Mouse (Mus musculus) limb, embryonic 12.5 days (tissue): Measurements from ENCODE around the gene Clcn1. TPM values are rescaled to one million over a fixed set of nuclear protein-coding genes. Genes with fewer than 3 reads are reported as not detected.

Experiments
- ATAC-seq: fragments of 200-750 bp; cut with Nextera tagmentation; 2 replicates; pipeline ENCODE4 v1.8.0; 2017; ENCODE audit warnings: low read depth, moderate TSS enrichment; ENCODE audit not compliant: insufficient number of reproducible peaks, insufficient read depth, low FRiP score, low TSS enrichment
- H3K27ac ChIP-seq: fragments of 300-500 bp; sonication (generic); 2 replicates; pipeline ENCODE4 v1.5.1; 2016; ENCODE audit warnings: mild to moderate bottlenecking, moderate library complexity
- H3K27me3 ChIP-seq: fragments of 300-500 bp; sonication (generic); 2 replicates; pipeline ENCODE4 v1.6.1; 2016; ENCODE audit warnings: mild to moderate bottlenecking, moderate library complexity
- H3K36me3 ChIP-seq: fragments of 300-500 bp; sonication (generic); 2 replicates; pipeline ENCODE4 v1.6.1; 2016; ENCODE audit warnings: mild to moderate bottlenecking, moderate library complexity
- H3K4me1 ChIP-seq: fragments of 300-500 bp; sonication (generic); replicated peaks from 2 replicates; pipeline ENCODE4 v1.6.1; 2016
- H3K4me2 ChIP-seq: fragments of 300-500 bp; sonication (generic); 2 replicates; pipeline ENCODE4 v1.6.1; 2016; ENCODE audit warnings: mild to moderate bottlenecking, moderate library complexity
- H3K4me3 ChIP-seq: fragments of 300-500 bp; sonication (generic); replicated peaks from 2 replicates; pipeline ENCODE4 v1.5.1; 2016; ENCODE audit warnings: mild to moderate bottlenecking
- H3K9ac ChIP-seq: fragments of 300-500 bp; sonication (generic); replicated peaks from 2 replicates; pipeline ENCODE4 v1.6.1; 2016; ENCODE audit warnings: mild to moderate bottlenecking, moderate library complexity
- H3K9me3 ChIP-seq: fragments of 300-500 bp; sonication (generic); 2 replicates; pipeline ENCODE4 v1.6.1; 2016; ENCODE audit warnings: mild to moderate bottlenecking, moderate library complexity
- WGBS: fragments of 180-500 bp; shearing (Covaris S2); methylation state at CpG from one replicate; pipeline ENCODE4 v1.1.7; 2016; 5-methylcytosine and 5-hydroxymethylcytosine counted together
- polyA plus RNA-seq: library from polyadenylated mRNA; unstranded; fragments of >200 nt; fragmentation: Nextera tagmentation; extraction: Ambion mirVana; gene quantifications from 2 replicates; pipeline ENCODE4 v1.2.1, GENCODE M21; 2016

Clcn1 gene
- polyA plus RNA-seq, 1 experiment from 2014 or later = 0.51 TPM

DNA sequence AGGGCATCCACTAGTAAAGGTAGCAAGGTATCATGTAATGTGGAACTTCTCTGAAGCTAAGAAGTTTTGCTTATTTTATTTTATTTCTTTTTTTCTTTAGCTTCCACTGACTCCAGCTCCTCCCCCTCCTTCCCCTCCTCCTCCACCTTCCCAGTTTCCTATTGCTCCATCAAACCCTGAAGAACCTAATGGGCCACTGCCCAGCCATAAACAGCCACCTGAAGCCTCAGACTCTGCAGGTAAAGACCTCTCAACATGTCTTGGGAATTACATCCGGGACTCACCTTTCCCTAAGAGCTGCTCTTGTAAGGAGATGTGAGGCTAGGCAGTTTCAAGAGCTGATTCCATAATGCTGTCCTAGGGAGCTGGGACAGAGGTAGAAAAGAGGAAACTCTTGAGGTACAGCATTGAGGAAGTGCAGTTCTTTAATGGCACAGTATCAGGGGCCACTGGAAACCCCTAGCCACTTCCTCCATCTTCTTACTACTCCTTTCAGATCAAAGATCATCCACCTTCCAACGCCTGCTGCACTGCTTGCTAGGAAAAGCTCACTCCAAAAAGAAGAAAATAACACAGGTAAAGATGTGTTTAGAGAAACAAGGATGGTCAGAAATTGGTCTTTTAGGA lies 24.1 kb downstream of the Clcn1 start:
- Histone ChIP-seq H3K4me2 (no peak overlapping the region), H3K36me3 (peaks cover 19% of the 10 kb centered on the region; the same call in 1 of the 2 replicates), H3K4me1 (no peaks in the 10 kb centered on the region), H3K9ac (no peak overlapping the region), H3K27ac (no peak overlapping the region), H3K4me3 (no peak overlapping the region), H3K27me3 (no peaks in the 10 kb centered on the region), H3K9me3 (no peaks in the 10 kb centered on the region)
- no peak for ATAC-seq
- WGBS = 87% methylated on average over 2 of the region's 2 CpGs

- ATAC-seq = no peak
- 74% methylated on average over 4 of the region's 4 CpGs for WGBS
Measured at GRCm38 (mm10) chr6:42318293-42318692, 31.8 kb downstream of the Clcn1 start.

DNA sequence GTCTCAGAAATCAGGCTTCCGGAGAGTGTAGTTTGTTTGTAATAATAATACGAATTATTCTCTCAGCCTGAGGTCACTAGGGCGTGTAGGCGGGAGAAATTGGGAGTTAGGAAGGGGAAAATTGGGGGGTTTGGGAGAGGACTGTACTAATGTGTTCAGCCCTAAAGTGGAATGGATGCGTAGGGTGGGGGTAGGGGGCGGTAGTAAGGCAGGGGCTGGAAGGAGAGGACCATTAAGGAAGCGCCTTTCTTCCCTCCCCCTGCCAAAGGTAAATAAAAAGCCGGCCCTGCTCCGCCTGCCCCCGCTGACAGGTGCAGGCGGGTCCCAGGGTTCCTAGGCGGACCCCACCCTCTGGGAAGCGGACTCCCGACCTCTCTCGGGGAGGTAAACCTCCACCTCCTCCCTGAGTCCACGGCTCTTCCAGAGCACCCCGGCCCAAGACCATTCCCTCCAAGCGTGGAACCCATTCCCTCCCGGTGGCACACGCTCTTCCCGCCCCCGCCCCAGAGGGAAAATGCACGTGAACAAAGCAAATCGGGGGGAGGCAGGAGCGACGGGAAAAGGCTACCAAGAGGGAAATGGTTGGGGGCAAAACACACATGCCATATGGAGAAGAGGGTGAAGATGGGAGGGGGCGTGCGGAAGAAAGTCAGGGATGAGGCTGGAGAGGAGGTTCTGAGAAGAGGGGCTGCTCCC lies 37.0 kb downstream of the Clcn1 start:
- H3K9me3 ChIP-seq = no peaks in the 10 kb centered on the region
- H3K4me1 ChIP-seq = peaks cover 10% of the 10 kb centered on the region
- peaks cover 43% of the 10 kb centered on the region for H3K27me3 ChIP-seq
- H3K4me3 ChIP-seq = peak overlapping the region; percentile 72
- ATAC-seq = peak; percentile 52
- H3K36me3 ChIP-seq = no peaks in the 10 kb centered on the region; the same call in 1 of the 2 replicates
- peak overlapping the region; percentile 96 for H3K4me2 ChIP-seq
- WGBS = 2% methylated on average over 28 of the region's 28 CpGs
- no peak overlapping the region for H3K27ac ChIP-seq
- peak overlapping the region; percentile 77 for H3K9ac ChIP-seq

More at GRCm38 (mm10) chr6:42318293-42318692, 31.8 kb downstream of the Clcn1 start:
- H3K9me3 ChIP-seq = no peaks in the 10 kb centered on the region
- H3K27ac ChIP-seq = no peak overlapping the region
- H3K4me1 ChIP-seq = peaks cover 2% of the 10 kb centered on the region; the same call in 1 of the 2 replicates
- peaks cover 26% of the 10 kb centered on the region for H3K27me3 ChIP-seq
- H3K9ac ChIP-seq = no peak overlapping the region
- peaks cover 7% of the 10 kb centered on the region for H3K36me3 ChIP-seq
- no peak overlapping the region for H3K4me3 ChIP-seq
- H3K4me2 ChIP-seq = no peak overlapping the region

GRCm38 (mm10) chr6:42324067-42324481 lies 37.6 kb downstream of the Clcn1 start:
- Histone ChIP-seq H3K9me3 (no peaks in the 10 kb centered on the region), H3K4me1 (peaks cover 10% of the 10 kb centered on the region), H3K27me3 (peaks cover 43% of the 10 kb centered on the region), H3K9ac (peak overlapping the region; percentile 77), H3K36me3 (no peaks in the 10 kb centered on the region), H3K4me2 (peak overlapping the region; percentile 96), H3K27ac (0 out of 2 replicates have a peak overlapping the region, but pooled peaks have one; percentile 19), H3K4me3 (peak overlapping the region; percentile 72)
- WGBS = 1% methylated on average over 19 of the region's 32 CpGs
- peak; percentile 71 for ATAC-seq

GRCm38 (mm10) chr6:42324482-42325267 lies 38.2 kb downstream of the Clcn1 start, which contains the start of gene Fam131b:
TSS of gene Fam131b (minus strand) at chr6:42324643.
- H3K9ac ChIP-seq = peak within 1 kb of the TSS; percentile 77
- peaks cover 43% of the 10 kb centered on the region for H3K27me3 ChIP-seq
- 1% methylated on average over 48 of the region's 68 CpGs for WGBS
- H3K4me2 ChIP-seq = peak within 1 kb of the TSS; percentile 96
- 0 out of 2 replicates have a peak within 1 kb of the TSS, but pooled peaks have one; percentile 53 for H3K27ac ChIP-seq
- peak within 1 kb of the TSS; percentile 72 for H3K4me3 ChIP-seq
- H3K4me1 ChIP-seq = peaks cover 10% of the 10 kb centered on the region
- no peaks in the 10 kb centered on the region for H3K36me3 ChIP-seq
- no peaks in the 10 kb centered on the region for H3K9me3 ChIP-seq
- ATAC-seq = peak; percentile 76

- H3K9me3 ChIP-seq = no peaks in the 10 kb centered on the region
- peaks cover 43% of the 10 kb centered on the region for H3K27me3 ChIP-seq
- no peak for ATAC-seq
- WGBS = 3% methylated on average over 7 of the region's 7 CpGs
- peak overlapping the region; percentile 96 for H3K4me2 ChIP-seq
- H3K4me1 ChIP-seq = peaks cover 10% of the 10 kb centered on the region
- no peak overlapping the region for H3K27ac ChIP-seq
- H3K9ac ChIP-seq = peak overlapping the region; percentile 77
- no peaks in the 10 kb centered on the region for H3K36me3 ChIP-seq
- peak overlapping the region; percentile 72 for H3K4me3 ChIP-seq
Measured at GRCm38 (mm10) chr6:42325268-42325609, 38.8 kb downstream of the Clcn1 start.

DNA sequence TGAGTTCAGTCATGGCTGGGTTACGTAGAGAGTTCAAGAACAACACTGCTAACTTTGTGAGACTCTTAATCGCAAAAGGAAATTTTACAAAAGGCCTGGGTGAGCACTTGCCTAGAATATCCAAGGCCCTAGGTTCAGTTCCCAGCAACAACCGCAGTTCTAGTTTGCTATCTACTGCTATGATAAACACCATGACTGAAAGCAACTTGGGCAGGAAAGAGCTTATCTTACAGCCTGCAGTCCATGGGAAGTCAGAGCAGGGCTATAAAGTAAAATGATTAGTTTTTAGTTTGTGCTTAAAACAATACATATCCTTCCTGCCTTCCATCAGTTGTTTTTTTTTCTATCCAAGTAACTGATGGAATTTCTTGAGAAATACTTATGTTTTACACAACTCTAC lies 40.0 kb downstream of the Clcn1 start:
- no peaks in the 10 kb centered on the region for H3K36me3 ChIP-seq
- no peak overlapping the region for H3K4me3 ChIP-seq
- H3K9ac ChIP-seq = no peak overlapping the region
- ATAC-seq = no peak
- peaks cover 35% of the 10 kb centered on the region for H3K27me3 ChIP-seq
- 93% methylated on average over 3 of the region's 3 CpGs for WGBS
- no peak overlapping the region for H3K4me2 ChIP-seq
- no peak overlapping the region for H3K27ac ChIP-seq
- no peaks in the 10 kb centered on the region for H3K9me3 ChIP-seq
- H3K4me1 ChIP-seq = peaks cover 10% of the 10 kb centered on the region

DNA sequence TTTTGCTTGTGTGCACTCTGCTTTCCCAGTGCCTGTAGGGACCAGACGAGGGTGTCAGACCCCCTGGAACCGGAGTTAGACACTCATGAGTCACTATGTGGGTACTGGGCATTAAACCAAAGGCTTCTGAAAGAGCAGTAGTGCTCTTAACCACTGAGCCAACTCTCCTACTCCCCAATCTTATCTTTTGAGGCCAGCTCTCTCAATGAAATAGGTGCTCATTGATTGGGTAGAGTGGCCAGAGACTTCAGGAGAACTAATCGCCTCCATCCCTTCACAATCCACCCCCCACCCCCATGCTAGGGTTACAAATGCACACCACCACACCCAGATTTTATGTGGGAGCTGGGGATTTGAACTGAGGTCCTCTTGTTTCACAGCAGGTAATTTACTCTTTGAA lies 42.3 kb downstream of the Clcn1 start:
- WGBS = 76% methylated on average over 3 of the region's 3 CpGs
- no peak for ATAC-seq
- no peak overlapping the region for H3K9ac ChIP-seq

GRCm38 (mm10) chr6:42330216-42330615 lies 43.7 kb downstream of the Clcn1 start:
- Histone ChIP-seq H3K27ac (no peak overlapping the region), H3K27me3 (no peaks in the 10 kb centered on the region)
- 69% methylated on average over 3 of the region's 3 CpGs for WGBS

More for the DNA sequence above, 42.3 kb downstream of the Clcn1 start:
- H3K4me3 ChIP-seq = no peak overlapping the region
- H3K4me2 ChIP-seq = no peak overlapping the region
- no peaks in the 10 kb centered on the region for H3K36me3 ChIP-seq
- peaks cover 12% of the 10 kb centered on the region for H3K27me3 ChIP-seq
- H3K4me1 ChIP-seq = peaks cover 3% of the 10 kb centered on the region
- no peaks in the 10 kb centered on the region for H3K9me3 ChIP-seq
- no peak overlapping the region for H3K27ac ChIP-seq

DNA sequence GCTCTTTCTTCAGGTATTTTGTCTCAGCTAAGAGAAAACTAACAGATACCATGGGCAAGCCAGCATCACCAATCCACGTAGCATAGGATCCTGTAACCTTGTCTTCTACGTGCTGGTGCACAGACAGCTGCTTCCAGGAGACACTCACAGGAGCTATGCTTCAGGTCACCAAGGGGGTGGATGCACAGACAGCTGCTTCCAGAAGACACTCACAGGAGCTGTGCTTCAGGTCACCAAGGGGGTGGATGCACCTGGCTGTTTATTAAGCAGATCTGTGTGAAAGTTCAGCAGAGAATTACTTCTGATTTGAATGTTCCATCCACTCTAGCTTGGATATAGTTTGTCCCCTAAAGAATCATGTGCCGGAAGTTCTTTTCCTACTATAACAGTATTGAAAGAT lies 44.5 kb downstream of the Clcn1 start:
- Histone ChIP-seq H3K4me2 (no peak overlapping the region), H3K9ac (no peak overlapping the region), H3K9me3 (no peaks in the 10 kb centered on the region), H3K36me3 (no peaks in the 10 kb centered on the region), H3K4me3 (no peak overlapping the region), H3K27ac (no peak overlapping the region), H3K4me1 (no peaks in the 10 kb centered on the region), H3K27me3 (no peaks in the 10 kb centered on the region)
- 90% methylated on average over 3 of the region's 3 CpGs for WGBS
- no peak for ATAC-seq

More at GRCm38 (mm10) chr6:42330216-42330615, 43.7 kb downstream of the Clcn1 start:
- Histone ChIP-seq H3K9ac (no peak overlapping the region), H3K9me3 (no peaks in the 10 kb centered on the region), H3K4me1 (no peaks in the 10 kb centered on the region; the same call in 1 of the 2 replicates), H3K4me3 (no peak overlapping the region), H3K4me2 (no peak overlapping the region), H3K36me3 (no peaks in the 10 kb centered on the region)
- ATAC-seq = no peak

- Histone ChIP-seq H3K36me3 (no peaks in the 10 kb centered on the region), H3K4me1 (no peaks in the 10 kb centered on the region), H3K27me3 (no peaks in the 10 kb centered on the region), H3K4me3 (no peak overlapping the region), H3K9ac (no peak overlapping the region), H3K9me3 (no peaks in the 10 kb centered on the region), H3K27ac (no peak overlapping the region), H3K4me2 (no peak overlapping the region)
- no peak for ATAC-seq
- WGBS = 86% methylated on average over 2 of the region's 2 CpGs
Measured at GRCm38 (mm10) chr6:42339189-42339588, 52.7 kb downstream of the Clcn1 start.
